Mouse (Mus musculus): ENCODE data around the gene Hs6st3. TPM values are rescaled to one million over a fixed set of nuclear protein-coding genes. Genes with fewer than 3 reads are reported as not detected.

Gene Hs6st3
- total and polyA plus RNA-seq, 3 experiments = not detected

DNA sequence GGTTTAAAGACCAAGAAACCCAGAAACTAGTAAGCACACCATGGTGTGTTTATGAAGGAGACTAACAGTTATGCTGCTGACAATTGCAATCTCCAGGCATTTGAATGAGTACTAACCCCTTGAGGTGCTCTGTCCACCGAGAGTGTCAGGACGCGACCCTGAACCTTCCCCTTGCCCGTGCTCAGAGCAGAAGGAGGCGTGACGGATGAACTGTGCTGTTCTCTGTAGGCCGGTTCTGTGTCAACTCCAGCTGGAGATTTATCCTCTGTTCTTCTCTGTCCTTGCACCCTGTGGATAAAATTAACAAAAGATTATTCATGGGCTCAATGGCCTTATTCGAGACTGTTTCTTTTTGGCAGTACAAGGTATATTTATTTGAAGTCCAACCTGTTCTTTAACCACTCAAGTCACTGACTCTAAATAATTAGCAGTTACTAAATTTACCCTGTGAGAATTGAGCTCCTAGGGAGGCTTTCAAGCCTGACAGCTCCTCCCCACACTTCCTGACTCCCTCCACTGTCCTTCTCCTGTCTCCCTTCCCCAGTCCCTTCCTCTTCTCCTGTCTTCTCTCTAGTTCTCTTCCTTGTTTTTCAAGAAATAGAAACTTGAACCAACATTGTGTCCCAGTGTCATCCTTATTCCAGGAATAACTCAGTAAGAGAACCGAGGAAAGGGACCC, 659.2 kb downstream of the Hs6st3 start:
- no peaks in the 10 kb centered on the region for H3K36me3 ChIP-seq (replicated peaks in 1 of 2; ENCODE audit: control insufficient read depth in 1 of 2, insufficient read depth in 1 of 2, low read length in 1 of 2)
- no peak for DNase-seq (ENCODE audit: extremely low read depth)
- no peaks in the 10 kb centered on the region for H3K4me1 ChIP-seq (ENCODE audit: control insufficient read depth in 1 of 2, insufficient read depth in 2 of 2)
- no peak overlapping the region for H3K27ac ChIP-seq (ENCODE audit: insufficient read depth, low read depth)
- H3K27me3 ChIP-seq (replicated peaks) = no peaks in the 10 kb centered on the region
- H3K79me2 ChIP-seq (replicated peaks; ENCODE audit: control insufficient read depth, extremely low read depth, insufficient read depth, poor library complexity, severe bottlenecking) = no peaks in the 10 kb centered on the region
- H3K4me2 ChIP-seq (ENCODE audit: insufficient read depth, low read depth, poor library complexity, severe bottlenecking) = no peak overlapping the region
- dilution Hi-C loops (cut with MboI; ENCODE audit: extremely low pct_ligation_motif_present, extremely low pct_unique_long_range_greater_than_20kb, low sequenced_read_pairs) = no loop called here
- peaks cover 39% of the 10 kb centered on the region for H3K9me3 ChIP-seq (replicated peaks; ENCODE audit: low read length)
- TF ChIP-seq CHD2 (IDR thresholded peaks at IDR 0.05; ENCODE audit: low read length) = no peak
- no peak for TF ChIP-seq ZNF384 (IDR thresholded peaks at IDR 0.05; ENCODE audit: low read depth, low read length)
- no peak for TF ChIP-seq SMC3 (IDR thresholded peaks at IDR 0.05; ENCODE audit: low read depth, low read length)
- no peak for TF ChIP-seq CHD1 (IDR thresholded peaks at IDR 0.05; ENCODE audit: low read depth, low read length)
- TF ChIP-seq ZMIZ1 (IDR thresholded peaks at IDR 0.05; ENCODE audit: low read depth, low read length) = no peak
- TF ChIP-seq IRF4 (IDR thresholded peaks at IDR 0.05; ENCODE audit: low read depth, low read length) = no peak
- no peak for TF ChIP-seq USF1 (IDR thresholded peaks at IDR 0.05; ENCODE audit: low read depth, low read length)
- no peak for TF ChIP-seq MAX (IDR thresholded peaks at IDR 0.05; ENCODE audit: low read length)
- TF ChIP-seq GABPA (IDR thresholded peaks at IDR 0.05; ENCODE audit: insufficient replicate concordance, low read depth, low read length) = no peak
- TF ChIP-seq CTCF (conservative IDR thresholded peaks at IDR 0.05 in 1 of 2, IDR thresholded peaks at IDR 0.05 in 1 of 2; ENCODE audit: low read depth in 2 of 2, low read length in 2 of 2) = no peak
- no peak for TF ChIP-seq POLR2AphosphoS2 (IDR thresholded peaks at IDR 0.05; ENCODE audit: low read depth, low read length)
- no peak for TF ChIP-seq MEF2A (IDR thresholded peaks at IDR 0.05; ENCODE audit: borderline replicate concordance, low read depth, low read length)
- TF ChIP-seq BHLHE40 (IDR thresholded peaks at IDR 0.05; ENCODE audit: low read depth, low read length) = no peak
- no peak for TF ChIP-seq RAD21 (IDR thresholded peaks at IDR 0.05; ENCODE audit: low read depth, low read length)
- no peak for TF ChIP-seq MAFK (IDR thresholded peaks at IDR 0.05; ENCODE audit: insufficient replicate concordance, low read length)
- no peak for TF ChIP-seq NELFE (IDR thresholded peaks at IDR 0.05; ENCODE audit: low read depth, low read length)
- TF ChIP-seq HCFC1 (IDR thresholded peaks at IDR 0.05; ENCODE audit: low read depth, low read length) = no peak
- TF ChIP-seq ZC3H11A (IDR thresholded peaks at IDR 0.05; ENCODE audit: low read depth, low read length) = no peak
- in situ Hi-C loops (cut with MboI; ENCODE audit: low pct_ligation_motif_present, low pct_unique_long_range_greater_than_20kb, low sequenced_read_pairs) = no loop called here
- no peak overlapping the region for H3K9ac ChIP-seq (ENCODE audit: insufficient read depth, low read depth)
- H3K4me3 ChIP-seq (replicated peaks in 1 of 3; ENCODE audit: low read depth in 2 of 3, low read length in 2 of 3, poor library complexity in 1 of 3) = no peak overlapping the region

DNA sequence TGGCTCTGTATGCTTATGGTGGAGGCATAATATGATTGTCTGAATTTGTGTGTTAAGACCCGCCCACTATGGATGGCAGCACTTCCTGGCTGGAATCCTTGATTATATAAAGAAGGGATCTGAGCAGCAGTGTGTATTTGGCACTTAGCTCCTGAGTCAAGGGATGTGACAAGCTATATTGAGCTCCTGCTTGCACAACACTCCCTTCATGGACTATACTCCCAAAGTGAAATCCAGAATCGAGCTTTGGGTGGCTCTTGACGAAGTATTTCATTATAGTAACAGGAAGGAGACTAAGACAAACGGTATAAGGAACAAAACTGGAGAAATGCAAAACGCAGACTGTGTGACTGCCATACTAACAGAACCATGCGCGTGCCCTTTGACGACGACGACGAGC, 660.4 kb downstream of the Hs6st3 start:
- H3K27me3 ChIP-seq (replicated peaks) = no peaks in the 10 kb centered on the region
- no peak overlapping the region for H3K4me2 ChIP-seq (ENCODE audit: insufficient read depth, low read depth, poor library complexity, severe bottlenecking)
- H3K27ac ChIP-seq (ENCODE audit: insufficient read depth, low read depth) = no peak overlapping the region
- H3K4me1 ChIP-seq (ENCODE audit: control insufficient read depth in 1 of 2, insufficient read depth in 2 of 2) = no peaks in the 10 kb centered on the region
- H3K9ac ChIP-seq (ENCODE audit: insufficient read depth, low read depth) = no peak overlapping the region
- dilution Hi-C loops (cut with MboI; ENCODE audit: extremely low pct_ligation_motif_present, extremely low pct_unique_long_range_greater_than_20kb, low sequenced_read_pairs) (no loop called here), in situ Hi-C loops (cut with MboI; ENCODE audit: low pct_ligation_motif_present, low pct_unique_long_range_greater_than_20kb, low sequenced_read_pairs) (no loop called here)
- no peak for DNase-seq (ENCODE audit: extremely low read depth)
- no peak for TF ChIP-seq ZNF384 (IDR thresholded peaks at IDR 0.05; ENCODE audit: low read depth, low read length)
- TF ChIP-seq CTCF (conservative IDR thresholded peaks at IDR 0.05 in 1 of 2, IDR thresholded peaks at IDR 0.05 in 1 of 2; ENCODE audit: low read depth in 2 of 2, low read length in 2 of 2) = no peak
- no peak for TF ChIP-seq SMC3 (IDR thresholded peaks at IDR 0.05; ENCODE audit: low read depth, low read length)
- no peak for TF ChIP-seq HCFC1 (IDR thresholded peaks at IDR 0.05; ENCODE audit: low read depth, low read length)
- TF ChIP-seq RAD21 (IDR thresholded peaks at IDR 0.05; ENCODE audit: low read depth, low read length) = no peak
- no peak for TF ChIP-seq ZMIZ1 (IDR thresholded peaks at IDR 0.05; ENCODE audit: low read depth, low read length)
- no peak for TF ChIP-seq EP300 (IDR thresholded peaks at IDR 0.05; ENCODE audit: low read length)
- no peak for TF ChIP-seq POLR2A (IDR thresholded peaks at IDR 0.05; ENCODE audit: low read depth, low read length)
- TF ChIP-seq JUND (conservative IDR thresholded peaks at IDR 0.05; ENCODE audit: low read depth, low read length) = no peak
- TF ChIP-seq GABPA (IDR thresholded peaks at IDR 0.05; ENCODE audit: insufficient replicate concordance, low read depth, low read length) = no peak
- TF ChIP-seq USF1 (IDR thresholded peaks at IDR 0.05; ENCODE audit: low read depth, low read length) = no peak
- TF ChIP-seq PAX5 (IDR thresholded peaks at IDR 0.05; ENCODE audit: low read length) = no peak
- no peak for TF ChIP-seq POLR2AphosphoS2 (IDR thresholded peaks at IDR 0.05; ENCODE audit: low read depth, low read length)
- TF ChIP-seq ZC3H11A (IDR thresholded peaks at IDR 0.05; ENCODE audit: low read depth, low read length) = no peak
- TF ChIP-seq KAT2A (IDR thresholded peaks at IDR 0.05; ENCODE audit: insufficient replicate concordance, low read length) = no peak
- TF ChIP-seq ZKSCAN1 (IDR thresholded peaks at IDR 0.05; ENCODE audit: borderline replicate concordance, low read depth, low read length) = no peak
- no peak for TF ChIP-seq JUN (IDR thresholded peaks at IDR 0.05; ENCODE audit: insufficient read depth, low read depth, low read length)
- no peak overlapping the region for H3K4me3 ChIP-seq (replicated peaks in 1 of 3; ENCODE audit: low read depth in 2 of 3, low read length in 2 of 3, poor library complexity in 1 of 3)
- no peaks in the 10 kb centered on the region for H3K79me2 ChIP-seq (replicated peaks; ENCODE audit: control insufficient read depth, extremely low read depth, insufficient read depth, poor library complexity, severe bottlenecking)
- H3K36me3 ChIP-seq (replicated peaks in 1 of 2; ENCODE audit: control insufficient read depth in 1 of 2, insufficient read depth in 1 of 2, low read length in 1 of 2) = no peaks in the 10 kb centered on the region
- H3K9me3 ChIP-seq (replicated peaks; ENCODE audit: low read length) = peaks cover 44% of the 10 kb centered on the region
